Mouse (Mus musculus): Measurements from ENCODE around the gene D930020B18Rik.

GRCm38 (mm10) chr10:121628561-121629040 lies 12.8 kb upstream of the D930020B18Rik start:
- no peak for TF ChIP-seq RCOR1 (IDR thresholded peaks at IDR 0.05; ENCODE audit: low read depth, low read length)
- no peak for TF ChIP-seq CTCF (IDR thresholded peaks at IDR 0.05 in 2 of 3, conservative IDR thresholded peaks at IDR 0.05 in 1 of 3; ENCODE audit: control insufficient read depth in 1 of 3, insufficient read depth in 1 of 3, low read depth in 2 of 3, low read length in 3 of 3, poor library complexity in 1 of 3, severe bottlenecking in 1 of 3)
- TF ChIP-seq ZC3H11A (IDR thresholded peaks at IDR 0.05; ENCODE audit: low read depth, low read length): no peak
- peak; percentile 99 for TF ChIP-seq ZNF384 (IDR thresholded peaks at IDR 0.05; ENCODE audit: low read depth, low read length)
- no peak for TF ChIP-seq SMC3 (IDR thresholded peaks at IDR 0.05; ENCODE audit: low read depth, low read length)
- TF ChIP-seq EP300 (IDR thresholded peaks at IDR 0.05; ENCODE audit: low read depth in 1 of 2, low read length in 2 of 2): peak in 1 of 2 experiments; percentile 29; a peak in 2 of 4 replicates
- TF ChIP-seq UBTF (IDR thresholded peaks at IDR 0.05; ENCODE audit: borderline replicate concordance, insufficient read depth, low read depth, low read length): no peak
- TF ChIP-seq POLR2A (IDR thresholded peaks at IDR 0.05; ENCODE audit: control insufficient read depth in 1 of 2, insufficient read depth in 1 of 2, low read depth in 1 of 2, low read length in 2 of 2, poor library complexity in 1 of 2): peak; percentile 7 to 92; a peak in 2 of 4 replicates
- TF ChIP-seq KAT2A (conservative IDR thresholded peaks at IDR 0.05; ENCODE audit: low read depth, low read length): peak; percentile 54; the same call in 1 of the 2 replicates
- TF ChIP-seq GATA1 (IDR thresholded peaks at IDR 0.05; ENCODE audit: low read depth, low read length): 0 out of 2 replicates have a peak, but pooled peaks have one; percentile 9
- peak; percentile 79; the same call in 1 of the 2 replicates for TF ChIP-seq ZMIZ1 (IDR thresholded peaks at IDR 0.05; ENCODE audit: low read depth, low read length)
- no peak for TF ChIP-seq MAFK (IDR thresholded peaks at IDR 0.05; ENCODE audit: borderline replicate concordance, low read depth, low read length)
- TF ChIP-seq USF1 (IDR thresholded peaks at IDR 0.05; ENCODE audit: low read depth, low read length): 0 out of 2 replicates have a peak, but pooled peaks have one; percentile 33
- TF ChIP-seq TCF12 (IDR thresholded peaks at IDR 0.05; ENCODE audit: low read depth, low read length): peak; percentile 85
